Mouse (Mus musculus) liver, postnatal 0 days (tissue): ENCODE measurements at regions not wholly inside any gene's neighbourhood (a gene's known extent, or its start where the extent isn't known, plus 50 kb on each side); places are given as distances from the start of the nearest gene placed in this dataset.

Experiments used
- CTCF ChIP-seq: sonication (generic); IDR thresholded peaks from 2 replicates; pipeline ENCODE4 v1.5.1; 2016; ENCODE audit warnings: antibody characterized with exemption, low read depth
- EP300 ChIP-seq: IDR thresholded peaks from 2 replicates; pipeline ENCODE4 v1.6.1; 2016; ENCODE audit warnings: antibody characterized with exemption, low read depth, mild to moderate bottlenecking

DNA sequence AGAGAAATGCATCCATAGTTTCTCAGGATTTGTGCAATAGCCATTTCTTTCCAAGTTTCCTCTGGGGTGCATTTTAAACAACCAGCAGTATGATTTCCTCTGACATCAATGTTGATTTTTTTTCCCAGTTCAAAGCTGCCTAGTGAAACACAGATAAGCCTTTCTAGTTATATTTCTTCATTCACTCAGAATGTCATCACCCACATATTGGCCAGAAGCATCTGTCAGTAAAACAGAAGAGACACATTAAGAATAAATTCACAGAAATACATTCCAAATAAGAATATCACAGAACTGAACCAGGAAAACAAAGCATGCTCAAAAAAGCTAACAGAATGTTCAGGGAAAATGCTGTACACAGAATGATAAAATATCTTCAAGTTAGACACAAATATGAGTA is 522.9 kb downstream of the Gm21833 start:
- TF ChIP-seq CTCF (no peak), EP300 (no peak)
